Mouse (Mus musculus) small intestine, adult 2 months (tissue): Measurements from ENCODE around the gene Galnt7.

ENCODE experiments used
- CTCF ChIP-seq: fragments of 200-500 bp; IDR thresholded peaks from 2 replicates; pipeline ENCODE4 v1.5.1; 2012; ENCODE audit warnings: low read depth, mild to moderate bottlenecking, control low read depth, inconsistent platforms, low read length, moderate library complexity, mixed read lengths; ENCODE audit not compliant: insufficient replicate concordance, insufficient read length; ENCODE audit errors: extremely low read depth
- POLR2A ChIP-seq: fragments of 200-500 bp; IDR thresholded peaks from 2 replicates; pipeline ENCODE4 v1.6.1; 2012; ENCODE audit warnings: low read depth, mild to moderate bottlenecking, control low read depth, inconsistent platforms, low read length, moderate library complexity

DNA sequence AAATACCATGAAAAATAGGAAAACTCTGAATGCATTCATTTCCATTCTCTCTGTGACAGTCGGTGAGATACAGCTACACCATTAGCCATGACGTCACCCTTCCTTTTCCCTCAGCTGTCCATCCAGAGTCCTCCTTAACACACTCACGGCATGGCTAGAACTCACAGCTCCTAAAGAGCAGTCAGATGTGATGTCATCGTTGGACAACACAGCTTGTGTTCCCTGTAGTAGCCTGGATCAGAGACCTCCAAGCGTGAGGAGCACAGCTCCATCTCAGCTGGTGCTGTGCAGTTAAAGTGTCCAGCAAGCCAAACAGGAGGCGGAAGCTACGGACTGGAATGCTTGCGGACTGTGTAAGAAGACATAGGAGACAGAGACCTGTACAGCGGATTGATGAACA lies 91.9 kb downstream of the Galnt7 start:
- no peak for TF ChIP-seq POLR2A
- TF ChIP-seq CTCF = no peak
